Mouse (Mus musculus): ENCODE measurements at regions not wholly inside any gene's neighbourhood (a gene's known extent, or its start where the extent isn't known, plus 50 kb on each side); places are given as distances from the start of the nearest gene placed in this dataset.
"Not testable (repeated sequence)": the region's sequence is repeated elsewhere in the genome, so short reads cannot be mapped to it uniquely, and the experiment has no call there.

DNA sequence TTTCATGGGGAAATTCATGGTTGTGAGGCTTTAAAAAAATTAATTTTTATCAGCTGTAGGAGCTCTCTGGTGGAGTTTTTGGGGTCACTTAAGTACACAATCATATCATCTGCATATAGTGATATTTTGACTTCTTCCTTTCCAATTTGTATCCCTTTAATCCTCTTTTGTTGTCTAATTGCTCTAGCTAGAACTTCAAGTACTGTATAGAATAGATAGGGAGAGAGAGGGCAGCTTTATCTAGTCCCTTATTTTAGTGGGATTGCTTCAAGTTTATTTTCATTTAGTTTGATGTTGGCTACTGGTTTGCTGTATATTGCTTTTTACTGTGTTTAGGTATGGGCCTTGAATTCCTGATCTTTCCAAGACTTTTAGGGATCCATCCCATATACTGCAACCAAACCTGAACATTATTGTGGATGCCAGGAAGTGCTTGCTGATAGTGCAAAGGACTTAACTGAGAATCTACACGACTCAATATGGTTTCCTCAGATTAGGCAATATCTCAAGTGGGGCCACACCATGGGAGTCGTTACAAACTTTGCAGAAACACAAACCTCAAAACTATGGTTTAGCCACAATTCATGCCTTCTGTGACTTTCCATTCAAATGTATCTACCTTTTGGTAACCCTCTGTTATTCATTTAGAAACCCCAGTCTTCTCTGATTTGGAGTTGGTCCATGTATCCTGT, 878.4 kb upstream of the Olfr1507 start:
- not testable (repeated sequence) for TF ChIP-seq CTCF (IDR thresholded peaks at IDR 0.05; ENCODE audit: control insufficient read depth, insufficient read depth, insufficient replicate concordance, low read depth, low read length); POLR2A (IDR thresholded peaks at IDR 0.05; ENCODE audit: control insufficient read depth, low read depth, low read length)

Measured in testis, adult 2 months (tissue).